In genomic region chr16:4374780-4375380, GRCm38 (mm10) we compare ENCODE assay signal across 8 mouse cellular contexts. TPM values are rescaled to one million over a fixed set of nuclear protein-coding genes. Genes with fewer than 3 reads are reported as not detected.
DNase-seq lines count a peak whose midpoint lies in the region; ATAC-seq and TF ChIP-seq lines count a peak whose summit lies in the region.

No protein-coding gene starts in this region.

- DNase-seq in ovary, adult 18-20 months (ENCODE audit: low spot score): peak; percentile 79
- DNase-seq in ovary, postnatal 10 days (ENCODE audit: low spot score): no peak
- DNase-seq in brain, embryonic 14.5 days (ENCODE audit: low read depth): peak; percentile 24
- peak; percentile 33 for DNase-seq in heart, postnatal 25 days (ENCODE audit: low spot score)
- peak; percentile 23 for DNase-seq in mesoderm, embryonic 11.5 days (ENCODE audit: low read depth, low spot score)
- DNase-seq in cerebellum, adult 11-12 months: no peak
- DNase-seq in forebrain, embryonic 14.5 days (ENCODE audit: low spot score): no peak
- DNase-seq in B cell, adult 2 months: no peak

- H3K4me2 ChIP-seq in forebrain, embryonic 14.5 days (ENCODE audit: low read length): no peak overlapping the region

- H3K27me3 ChIP-seq in forebrain, embryonic 14.5 days (replicated peaks; ENCODE audit: control insufficient read depth, insufficient read depth, low read length): no peaks in the 10 kb centered on the region

- no peaks in the 10 kb centered on the region for H3K36me3 ChIP-seq in forebrain, embryonic 14.5 days (ENCODE audit: control insufficient read depth, insufficient read depth, low read length)

- H3K9ac ChIP-seq in forebrain, embryonic 14.5 days (ENCODE audit: low read length): no peak overlapping the region

- TF ChIP-seq POLR2A in brain, embryonic 14.5 days (IDR thresholded peaks at IDR 0.05; ENCODE audit: borderline replicate concordance, extremely low read depth, insufficient read depth, insufficient read length, poor library complexity, severe bottlenecking): no peak

- no peak for ATAC-seq in forebrain, embryonic 14.5 days

- intact Hi-C loops in heart, postnatal 25 days (cut with DNase I): no loop called here

- WGBS in forebrain, embryonic 14.5 days: 83% methylated on average over 7 of the region's 7 CpGs

- no peak overlapping the region for H3K4me3 ChIP-seq in forebrain, embryonic 14.5 days (ENCODE audit: low read depth, low read length)

- no peak for TF ChIP-seq CTCF in brain, embryonic 14.5 days (IDR thresholded peaks at IDR 0.05; ENCODE audit: borderline replicate concordance, extremely low read depth, insufficient read depth, insufficient read length)

- no peaks in the 10 kb centered on the region for H3K9me3 ChIP-seq in forebrain, embryonic 14.5 days (replicated peaks; ENCODE audit: control insufficient read depth, low read length)

- H3K27ac ChIP-seq in forebrain, embryonic 14.5 days (ENCODE audit: low read depth, low read length): no peak overlapping the region

- no peaks in the 10 kb centered on the region for H3K4me1 ChIP-seq in forebrain, embryonic 14.5 days (ENCODE audit: control insufficient read depth, insufficient read depth, low read length)

RNA-seq across cellular contexts. Expression of gene Adcy9, which starts 45.4 kb away (rescaled TPM):
- 6.0 and 8.6 TPM in 2 replicates for polyA plus RNA-seq in brain, embryonic 14.5 days (2012; rRNA removed)
- 10 to 100 TPM; 22.4 to 24.1 TPM for total RNA-seq in heart, postnatal 25 days (2021)
- polyA plus RNA-seq in forebrain, embryonic 14.5 days (2014; fragmentation: Nextera tagmentation; extraction: Ambion mirVana): 1.8 and 2.4 TPM in 2 replicates

Comparison
In these comparisons a context has a peak if more than half of its experiments do, and no peak if none do; other contexts are left out.
1. DNase-seq: peak in ovary, adult 18-20 months (single experiment), brain, embryonic 14.5 days (single experiment), heart, postnatal 25 days (single experiment) and mesoderm, embryonic 11.5 days (single experiment); none in ovary, postnatal 10 days (single experiment), cerebellum, adult 11-12 months (single experiment), forebrain, embryonic 14.5 days (single experiment) and B cell, adult 2 months (0 of 2).